Mouse (Mus musculus) cerebellum, adult 2 months (tissue): ENCODE data around the gene Dll1.

Experiments used
- CTCF ChIP-seq: fragments of 200-500 bp; IDR thresholded peaks from 2 replicates; pipeline ENCODE4 v1.5.1; 2011; ENCODE audit warnings: low read depth, mild to moderate bottlenecking, control low read depth, low read length, moderate library complexity, borderline replicate concordance; ENCODE audit not compliant: insufficient read depth
- POLR2A ChIP-seq: fragments of 200-500 bp; IDR thresholded peaks from 2 replicates; pipeline ENCODE4 v1.6.1; 2011; ENCODE audit warnings: low read length, control low read depth, borderline replicate concordance; ENCODE audit not compliant: insufficient read depth

- TF ChIP-seq CTCF (no peak), POLR2A (no peak)
These were observed 13.0 kb downstream of the Dll1 start for GRCm38 (mm10) chr17:15363656-15364055.
